Mouse (Mus musculus): ENCODE data around the gene Pkd1l2. TPM values are rescaled to one million over a fixed set of nuclear protein-coding genes. Genes with fewer than 3 reads are reported as not detected.

Pkd1l2 gene
- total RNA-seq (2021) = 1 to 10 TPM in 1 of 2 experiments, under 1 TPM in 1; 0.93 to 2.3 TPM
- 1.1 and 1.2 TPM in 2 replicates for polyA plus RNA-seq (2012; rRNA removed)
- long read RNA-seq, partial matches to known transcripts = 0 of 2 reads
- long read RNA-seq, other reads (novel, unspliced or antisense) = 2 of 2 reads

DNA sequence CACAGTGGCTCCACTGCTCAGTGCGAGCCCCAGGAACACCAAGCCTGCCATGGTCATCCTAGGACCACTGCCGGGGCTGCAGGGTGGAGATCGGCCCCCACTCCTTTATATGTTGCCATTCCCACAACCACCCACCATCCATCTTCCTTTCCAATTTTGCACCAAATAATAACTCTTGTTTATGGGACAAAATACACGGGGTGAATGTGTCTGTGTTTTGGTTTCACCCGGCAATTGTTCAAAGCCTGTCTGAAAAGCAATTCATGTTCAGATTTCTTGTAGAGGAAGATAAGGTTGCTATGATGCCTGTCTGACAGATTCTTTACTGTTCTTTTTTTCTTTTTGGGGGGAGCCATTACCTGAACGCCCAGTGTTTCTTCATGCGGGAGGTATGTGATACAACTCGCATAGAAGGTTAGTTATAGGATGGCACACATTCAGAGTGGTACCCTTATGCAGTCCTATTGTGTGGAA lies at the start of gene Pkd1l2:
Gene Pkd1l2, minus strand, starts transcription at position 51 of the 474 bp plus-strand sequence.
- DNase-seq = no peak

DNA sequence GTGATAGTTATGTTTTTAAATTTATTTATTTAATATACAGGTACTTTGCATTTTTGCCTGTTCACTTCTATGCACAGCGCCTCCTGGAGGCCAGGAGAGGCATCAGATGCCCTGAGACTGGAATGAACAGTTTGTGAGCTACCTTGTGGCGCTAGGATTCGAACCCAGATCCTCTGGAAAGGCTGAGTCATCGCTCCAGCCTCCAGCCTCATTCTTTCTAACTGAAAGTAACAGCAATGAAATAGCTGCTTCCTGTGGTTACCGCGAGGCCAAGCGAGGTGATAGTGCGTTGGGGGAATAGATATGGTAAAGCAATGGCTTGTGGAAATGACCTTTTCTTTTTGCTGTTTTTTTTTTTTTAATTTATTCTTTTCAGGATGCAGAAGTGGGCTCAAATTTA lies 44.8 kb upstream of the Pkd1l2 start:
- no peak for DNase-seq

DNA sequence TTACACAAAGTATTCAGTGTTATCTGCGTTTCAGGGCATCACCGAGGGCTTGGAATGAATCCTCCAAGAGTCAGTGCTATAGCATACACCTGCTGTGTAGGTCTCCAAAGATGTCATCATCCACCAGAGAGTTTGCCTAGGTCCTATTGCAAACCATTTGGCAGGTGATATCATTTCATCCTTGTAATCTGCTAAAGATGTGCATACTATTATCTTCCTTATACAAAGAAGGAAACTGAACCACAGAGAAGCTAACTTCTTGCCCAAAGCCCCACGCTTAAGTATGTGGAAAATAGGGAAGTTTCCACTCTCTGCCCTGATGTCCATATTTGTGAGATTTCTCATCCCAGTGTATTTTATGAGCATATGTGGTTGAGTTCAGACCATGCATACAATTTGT lies 44.2 kb upstream of the Pkd1l2 start:
- no peak for DNase-seq

DNA sequence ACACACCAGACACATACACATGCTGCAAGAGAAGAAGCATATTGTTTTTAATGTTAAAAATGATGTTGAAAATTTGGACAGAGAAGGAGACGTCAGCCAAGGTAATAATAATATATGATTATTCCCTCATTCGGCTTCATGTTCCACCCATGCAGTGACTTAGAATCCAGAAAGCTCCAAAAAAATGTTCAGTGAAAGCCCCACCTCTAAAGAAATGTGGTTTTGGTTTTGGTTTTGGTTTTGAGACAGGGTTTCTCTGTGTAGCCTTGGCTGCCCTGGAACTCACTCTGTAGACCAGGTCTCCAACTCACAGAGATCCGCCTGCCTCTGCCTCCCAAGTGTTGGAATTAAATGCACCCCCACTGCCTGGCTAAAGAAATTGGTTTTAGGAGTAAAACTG lies 43.6 kb upstream of the Pkd1l2 start:
- no peak for DNase-seq

DNA sequence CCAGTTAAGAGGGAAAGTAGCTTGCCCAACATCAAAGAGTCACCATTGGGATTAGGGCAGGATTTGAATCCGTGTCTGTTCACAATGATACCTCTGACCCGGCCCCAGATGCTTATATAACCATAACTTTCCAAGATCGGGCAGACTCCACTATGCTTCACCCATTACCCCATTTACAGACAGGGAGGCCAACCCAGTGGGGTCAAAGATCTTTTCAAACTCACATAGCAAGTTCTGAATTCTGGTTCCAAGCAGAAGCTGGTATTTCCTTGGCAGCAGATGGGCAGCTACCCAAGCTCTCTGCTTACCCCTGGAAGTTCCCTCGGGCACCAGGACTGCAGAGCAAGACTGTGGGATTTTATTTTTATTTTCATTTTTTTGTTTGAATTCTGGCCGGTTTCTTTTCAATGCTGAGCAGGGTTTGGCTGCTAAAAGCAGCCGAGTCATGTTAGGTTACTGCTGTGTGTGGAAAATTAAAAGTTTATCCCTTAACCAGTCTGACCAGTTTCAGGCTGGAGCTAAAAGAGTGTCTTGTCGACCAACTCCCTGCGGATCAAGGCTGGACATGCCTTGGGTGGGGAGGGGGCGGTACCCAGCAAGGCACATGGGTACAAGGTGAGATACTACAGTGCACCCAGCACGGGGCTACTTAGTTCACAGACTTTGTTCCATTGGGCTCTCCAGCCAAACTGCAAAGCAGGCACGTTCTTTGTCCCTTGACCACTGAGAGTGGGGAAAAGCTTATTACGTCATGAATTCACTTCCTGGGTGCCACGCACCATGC lies 41.8 kb upstream of the Pkd1l2 start:
- no peak for DNase-seq

DNA sequence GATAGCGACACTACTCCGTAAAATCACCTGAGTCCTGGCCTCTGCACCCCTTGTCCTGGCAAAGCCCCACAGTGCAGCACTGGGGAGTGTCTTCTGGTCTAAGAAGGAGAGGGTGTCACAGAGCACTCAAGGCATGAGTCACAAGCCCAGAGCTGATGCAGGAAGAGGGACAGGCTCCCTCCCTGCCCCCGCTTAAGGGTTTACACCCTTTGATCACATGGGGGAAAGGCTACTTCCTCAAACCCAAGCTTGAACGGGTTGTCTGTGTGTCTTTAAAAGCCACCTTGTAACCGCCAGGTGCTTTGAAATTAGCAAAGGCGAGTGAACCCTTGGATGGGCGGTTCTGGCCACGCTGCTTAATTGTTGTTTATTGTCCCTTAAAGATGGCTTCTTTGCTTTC lies 39.0 kb upstream of the Pkd1l2 start:
- no peak for DNase-seq

DNA sequence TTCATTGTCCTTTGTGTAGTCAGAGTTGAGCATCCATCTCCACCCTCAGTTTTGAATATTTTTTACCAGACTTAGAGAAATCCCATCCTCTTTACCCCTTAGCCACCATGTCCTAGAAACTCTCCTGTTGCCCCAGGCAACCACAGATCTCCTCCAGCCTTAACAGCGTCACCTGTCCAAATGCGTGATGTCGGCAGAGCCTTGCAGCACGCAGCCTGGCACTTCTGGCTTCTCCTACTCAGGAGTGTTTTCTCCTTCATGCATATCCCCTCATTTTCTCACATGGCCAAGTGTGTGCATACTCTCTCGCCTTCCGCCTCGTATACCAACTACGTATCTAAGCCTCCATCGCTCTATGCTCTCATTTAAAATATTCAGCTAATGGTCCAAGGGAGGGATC lies 36.2 kb upstream of the Pkd1l2 start:
- DNase-seq = no peak

DNA sequence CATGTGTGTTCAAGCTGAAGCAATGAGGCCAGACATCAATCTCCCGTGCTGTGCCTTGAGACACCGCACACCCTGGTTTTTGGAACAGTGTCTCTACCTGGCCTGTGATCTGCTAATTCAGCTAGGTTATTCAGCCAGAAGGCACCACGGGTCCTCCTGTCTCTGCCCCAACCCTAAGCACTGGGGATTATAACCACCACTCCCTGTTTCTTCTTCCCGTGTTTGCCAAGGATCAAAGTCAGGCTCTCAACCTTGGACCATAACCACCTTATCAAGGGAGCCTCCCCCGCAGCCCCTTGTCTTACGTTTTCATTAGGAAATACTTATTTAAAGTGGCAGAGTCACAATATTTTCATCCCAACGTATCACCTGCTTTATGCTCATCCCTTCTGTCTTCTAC lies 34.3 kb upstream of the Pkd1l2 start:
- no peak for DNase-seq

DNA sequence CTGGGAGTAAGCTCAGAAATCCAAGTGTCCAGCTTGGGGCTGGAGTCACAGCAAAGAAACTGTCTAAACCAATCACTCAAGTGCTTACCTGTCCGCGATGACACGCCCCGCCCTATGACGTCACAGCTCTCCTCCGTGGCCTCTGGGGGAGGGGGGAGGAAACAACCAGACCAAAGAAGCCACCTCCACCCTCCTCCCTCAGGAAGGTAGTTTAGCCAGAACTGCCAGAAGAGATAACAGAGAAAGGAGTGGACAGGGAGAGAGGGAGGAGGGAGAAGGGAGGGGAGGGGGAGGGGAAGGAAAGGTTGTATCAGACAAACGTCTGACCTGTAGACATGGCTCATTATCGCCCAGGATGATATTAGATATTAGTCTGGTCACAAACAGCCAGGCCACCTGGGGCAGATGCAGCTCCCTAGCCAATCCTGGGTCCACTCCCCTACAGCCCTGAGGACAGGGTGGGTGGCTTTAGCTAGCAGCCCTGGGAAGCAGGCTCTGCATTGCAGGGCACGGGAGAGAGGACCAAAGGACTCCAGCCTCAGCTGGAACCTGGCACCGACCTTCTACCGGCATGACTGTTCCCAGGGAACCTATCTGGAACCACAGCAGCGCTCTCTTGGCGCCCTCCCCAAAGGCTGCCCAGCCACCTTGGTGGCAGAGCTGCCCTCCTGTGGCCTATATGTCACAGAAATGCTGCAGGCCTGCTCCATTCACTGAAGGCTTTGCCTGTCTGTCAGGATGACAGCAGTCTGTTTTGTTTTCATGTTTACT lies 33.6 kb upstream of the Pkd1l2 start:
- peak; percentile 22 for DNase-seq

DNA sequence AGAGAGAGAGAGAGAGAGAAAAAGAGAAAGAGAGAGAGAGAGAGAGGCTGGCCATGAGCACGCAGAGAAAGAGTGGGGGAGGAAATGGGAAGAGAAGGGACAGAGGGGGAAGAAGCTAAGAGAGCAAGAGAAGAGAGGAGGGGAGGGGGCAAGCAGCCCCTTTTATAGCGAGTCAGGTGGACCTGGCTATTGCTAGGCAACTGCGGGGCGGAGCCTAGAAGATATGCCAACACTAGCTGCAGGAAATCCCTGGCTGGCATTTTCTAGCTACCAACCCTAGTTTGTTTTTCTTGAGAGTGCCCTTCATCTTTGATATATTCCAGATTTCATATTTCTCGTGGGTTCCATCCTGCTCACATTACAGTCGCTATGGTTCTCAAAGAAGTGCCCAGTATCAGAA lies 32.8 kb upstream of the Pkd1l2 start:
- DNase-seq = no peak

DNA sequence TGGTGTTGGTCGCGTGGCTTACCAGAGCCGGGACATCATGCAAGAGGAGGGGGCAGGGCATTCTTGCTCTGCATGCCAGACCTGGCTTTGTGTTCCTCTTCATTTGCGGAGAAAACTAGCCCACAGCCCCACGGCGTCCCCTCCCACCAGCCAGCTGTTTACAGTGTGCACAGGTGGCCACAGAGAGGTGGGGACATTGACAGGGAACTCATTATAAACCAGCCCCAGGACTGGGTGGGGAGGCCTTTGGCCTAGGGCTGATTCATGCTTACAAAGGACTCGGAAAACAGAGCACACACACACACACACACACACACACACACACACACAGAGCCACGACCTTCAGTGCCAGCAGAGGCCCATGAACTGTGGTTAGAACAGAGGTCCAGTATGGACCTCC lies 30.0 kb upstream of the Pkd1l2 start:
- peak; percentile 35 for DNase-seq

DNA sequence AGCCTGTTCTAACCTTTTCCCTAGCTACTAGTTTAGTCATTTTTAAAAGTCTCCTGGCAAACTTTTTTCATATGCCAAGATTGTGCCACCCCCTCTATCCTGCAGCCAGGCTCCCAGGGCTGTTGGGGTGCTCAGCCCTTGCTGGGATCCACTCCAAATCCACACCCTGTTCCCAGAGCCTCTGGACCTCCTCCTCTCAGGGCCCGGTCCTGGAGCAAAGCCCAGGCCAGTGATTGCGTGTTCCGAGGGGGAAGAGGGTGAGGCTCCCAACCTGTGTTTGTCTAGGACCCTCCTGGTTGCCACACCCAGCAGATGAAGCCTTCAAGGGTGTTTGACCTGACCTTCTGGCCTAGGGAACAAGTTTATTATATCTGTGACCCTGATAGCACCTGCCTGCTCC lies 29.4 kb upstream of the Pkd1l2 start:
- no peak for DNase-seq

DNA sequence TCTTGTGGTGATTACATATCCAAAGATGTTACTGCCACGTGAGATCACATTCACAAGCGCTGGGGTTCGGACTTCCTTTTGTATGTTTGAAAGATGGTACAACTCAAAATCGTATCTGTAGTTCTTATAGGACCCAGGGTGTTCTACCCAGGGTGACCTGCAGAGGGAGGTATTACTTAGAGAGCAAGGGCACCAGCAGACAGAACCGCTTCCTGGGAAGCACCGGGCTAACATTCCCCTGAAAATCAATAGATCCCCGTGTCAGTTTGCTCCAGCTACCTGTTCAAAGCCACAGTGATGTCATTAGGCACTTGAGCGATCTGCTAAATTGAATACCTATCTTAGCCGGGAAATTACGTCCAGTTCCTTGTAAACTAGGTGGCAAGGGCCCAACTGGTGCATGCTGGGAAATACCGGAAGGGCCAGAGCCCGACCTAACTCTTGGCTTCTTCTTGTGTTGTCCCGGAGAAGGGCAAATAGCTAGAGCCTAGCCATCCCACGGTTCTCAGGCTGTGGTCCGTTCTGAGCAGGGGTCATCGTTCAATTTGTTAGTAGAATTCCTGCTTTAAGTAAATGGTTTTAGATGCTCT lies 27.6 kb upstream of the Pkd1l2 start:
- DNase-seq = peak; percentile 76

DNA sequence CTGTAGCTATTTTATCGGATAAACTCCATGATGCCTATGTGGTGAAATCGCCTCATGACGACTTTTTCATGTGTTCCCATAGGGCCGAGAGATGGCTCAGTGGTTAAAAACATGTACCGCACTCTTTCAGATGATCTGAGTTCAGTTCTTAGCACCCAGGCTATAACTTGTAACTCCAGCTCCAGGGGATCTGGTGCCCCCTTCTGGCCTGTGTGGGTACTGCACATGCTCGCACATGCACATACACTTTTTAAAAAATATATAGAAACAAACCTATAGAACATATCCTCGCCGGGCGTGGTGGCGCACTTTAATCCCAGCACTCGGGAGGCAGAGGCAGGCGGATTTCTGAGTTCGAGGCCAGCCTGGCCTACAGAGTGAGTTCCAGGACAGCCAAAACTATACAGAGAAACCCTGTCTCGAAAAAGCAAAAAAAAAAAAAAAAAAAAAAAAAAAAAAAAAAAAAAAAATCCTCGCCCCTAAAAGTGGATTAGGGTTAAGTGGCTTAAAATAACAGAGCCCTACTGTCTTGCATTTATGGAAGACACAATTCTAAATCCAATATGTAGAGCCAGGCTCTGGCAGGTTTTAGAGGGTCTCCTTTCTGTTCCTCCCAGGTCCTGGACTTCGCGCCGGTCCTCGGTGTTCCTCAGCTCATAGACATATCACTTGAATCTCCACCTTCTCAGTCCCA lies 26.9 kb upstream of the Pkd1l2 start:
- DNase-seq = no peak

DNA sequence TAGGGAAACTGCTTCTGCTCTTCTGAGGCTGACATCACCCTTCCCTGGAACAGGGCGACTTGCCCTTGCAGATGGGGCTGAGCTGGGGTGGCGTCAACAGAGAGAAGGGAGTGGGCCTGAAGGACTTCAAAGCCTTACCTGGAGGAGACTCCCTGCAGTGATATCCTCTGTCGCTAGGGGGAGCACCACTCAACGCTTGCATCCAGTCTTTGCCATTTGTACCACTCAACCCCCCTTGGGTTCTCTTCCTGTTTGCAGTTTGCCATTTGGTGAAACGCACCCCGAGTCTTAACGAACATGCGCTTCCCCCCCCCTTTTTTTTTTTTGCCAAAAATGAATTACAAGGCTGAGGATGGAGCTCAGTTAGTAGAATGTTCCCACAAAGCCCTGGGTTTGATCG lies 25.3 kb upstream of the Pkd1l2 start:
- peak; percentile 64 for DNase-seq

DNA sequence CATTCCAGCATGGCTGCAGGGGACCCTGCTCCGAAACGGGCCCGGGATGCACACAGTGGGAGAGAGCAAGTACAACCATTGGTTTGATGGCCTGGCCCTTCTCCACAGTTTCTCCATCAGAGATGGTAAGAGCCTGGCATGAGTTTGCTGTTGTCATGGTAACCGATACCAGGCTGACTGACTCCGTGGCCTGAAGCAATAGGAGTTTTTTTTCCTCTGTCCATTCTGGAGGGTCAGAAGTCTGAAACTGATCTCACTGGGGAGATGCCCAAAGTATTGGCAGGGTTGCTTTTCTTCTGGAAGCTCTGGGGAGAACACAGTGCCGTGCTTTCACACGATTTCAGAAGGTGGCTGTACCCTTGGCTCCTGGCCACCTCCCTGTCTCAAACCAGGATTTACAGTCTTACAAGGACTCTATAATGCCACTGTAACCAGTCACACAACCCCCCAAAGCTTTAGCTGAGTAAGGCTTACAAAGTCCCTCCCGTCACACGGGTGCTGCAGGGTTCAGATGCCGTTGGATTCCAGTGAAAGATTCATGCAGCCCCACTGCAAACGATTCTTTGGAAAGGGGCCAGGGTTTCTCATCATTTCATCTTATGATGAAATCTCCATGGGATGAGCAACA lies 15.4 kb upstream of the Pkd1l2 start:
- DNase-seq = peak; percentile 47

DNA sequence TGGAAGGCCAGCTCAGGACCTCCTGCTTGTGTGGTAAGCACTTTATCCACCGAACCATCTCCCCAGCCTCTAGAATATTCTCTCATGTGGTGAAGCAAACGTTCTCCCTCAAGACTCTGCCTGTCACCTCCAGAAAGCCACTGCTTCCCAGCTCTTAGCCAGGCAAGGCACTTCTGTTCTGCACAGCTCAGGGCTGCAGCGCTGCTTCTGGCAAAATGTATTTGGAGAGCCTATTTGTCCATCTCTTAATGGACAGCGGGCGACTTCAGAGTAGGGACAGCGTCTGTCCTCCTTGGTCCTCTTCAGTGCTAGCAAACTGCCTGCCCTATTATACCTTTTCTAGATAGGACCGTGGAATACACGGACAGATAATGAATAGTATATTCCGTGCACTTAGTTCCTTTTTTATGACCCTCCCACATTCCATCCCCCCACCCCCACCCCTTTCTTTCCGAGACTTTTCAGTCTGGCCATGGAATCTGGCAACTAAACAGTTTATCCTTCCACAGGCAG lies 14.9 kb upstream of the Pkd1l2 start:
- no peak for DNase-seq

DNA sequence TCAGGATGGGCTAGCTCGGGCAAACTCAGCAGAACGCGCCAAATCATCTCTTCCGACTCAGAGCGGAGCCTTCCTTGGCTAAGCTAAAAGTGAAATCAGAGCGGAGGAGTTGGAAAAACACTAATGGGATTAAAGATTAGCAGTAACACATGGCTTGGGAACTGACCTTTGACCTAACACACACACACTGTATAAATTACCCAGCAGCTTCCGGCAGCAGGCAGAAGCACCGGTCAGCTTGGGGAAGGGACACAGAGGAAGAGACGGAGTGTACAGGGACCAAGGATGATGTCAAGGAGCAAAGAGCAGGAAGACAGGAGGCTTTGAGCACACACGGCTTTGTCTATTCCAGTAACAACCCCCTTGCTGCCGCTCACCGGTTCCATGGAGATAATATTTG lies 13.4 kb upstream of the Pkd1l2 start, which contains the start of gene Bco1:
Gene Bco1, plus strand, starts transcription at position 208 of the 400 bp plus-strand sequence.
- DNase-seq = no peak

DNA sequence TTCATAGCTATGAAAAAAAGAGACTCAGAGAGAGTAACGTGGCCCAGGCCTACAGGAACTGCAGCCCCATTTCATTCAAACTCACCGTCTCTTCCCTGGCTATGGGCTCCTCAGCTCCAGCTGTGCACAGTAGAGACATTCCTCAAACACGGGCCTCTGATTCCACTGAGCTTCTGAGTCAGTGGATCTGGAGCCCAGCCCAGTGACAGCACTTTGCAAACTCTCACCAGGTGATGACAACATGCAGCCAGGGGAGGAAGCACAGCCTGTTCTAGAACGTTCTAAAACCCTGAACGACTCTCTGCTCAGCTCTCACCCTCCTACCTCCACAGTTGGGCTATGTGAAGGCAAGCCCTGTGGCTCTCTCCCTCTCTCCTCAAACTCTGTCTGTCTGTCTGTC lies 11.8 kb upstream of the Pkd1l2 start:
- DNase-seq = peak; percentile 77

DNA sequence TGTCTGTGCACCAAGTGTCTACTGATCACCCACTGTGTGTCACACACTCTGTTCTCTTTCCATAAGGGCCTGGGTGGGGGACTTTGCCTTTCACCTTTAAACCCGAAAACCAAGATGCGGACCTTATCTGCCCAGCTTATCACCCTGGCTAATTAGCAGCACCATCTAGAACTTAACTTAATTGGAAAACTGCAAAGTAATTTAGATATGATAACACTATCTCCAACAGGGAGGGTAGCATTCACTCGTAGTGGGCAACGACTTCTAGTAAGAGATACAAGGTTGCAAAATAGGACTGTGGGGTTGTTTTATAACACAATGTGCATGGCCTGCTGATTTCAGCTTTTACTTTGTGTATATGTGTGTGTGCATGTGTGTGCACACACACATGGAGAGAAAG lies 7.6 kb upstream of the Pkd1l2 start:
- DNase-seq = no peak

DNA sequence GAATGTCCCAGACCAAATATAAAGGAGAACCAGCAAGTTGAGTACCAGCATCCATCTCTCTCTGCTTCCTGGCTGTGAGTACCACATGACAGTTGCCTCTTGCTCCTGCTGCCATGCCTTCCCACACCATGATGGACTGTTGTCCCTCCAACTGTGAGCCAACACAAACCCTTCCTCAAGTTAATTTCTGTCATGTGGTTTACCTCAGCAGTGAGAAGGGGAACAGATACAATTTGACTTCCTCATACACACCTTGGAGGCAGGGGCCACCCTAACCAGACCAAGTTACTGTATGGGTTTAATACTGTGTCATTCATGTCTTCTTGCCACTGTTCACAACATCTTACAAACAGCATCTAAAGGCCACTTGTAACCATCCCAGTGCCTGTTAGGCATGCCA lies 4.8 kb upstream of the Pkd1l2 start:
- no peak for DNase-seq
